Mouse (Mus musculus) cortical plate, adult 2 months (tissue): ENCODE measurements at regions not wholly inside any gene's neighbourhood (a gene's known extent, or its start where the extent isn't known, plus 50 kb on each side); places are given as distances from the start of the nearest gene placed in this dataset.

Source experiments
- H3K27ac ChIP-seq: fragments of 200-500 bp; 2 replicates; pipeline ENCODE4 v1.5.1; 2012; ENCODE audit warnings: low read length, control low read depth, inconsistent platforms; ENCODE audit not compliant: insufficient read depth
- H3K4me1 ChIP-seq: fragments of 200-500 bp; 2 replicates; pipeline ENCODE4 v1.6.1; 2011; ENCODE audit warnings: low read length; ENCODE audit not compliant: control insufficient read depth, insufficient read depth
- H3K4me3 ChIP-seq: fragments of 200-500 bp; 2 replicates; pipeline ENCODE4 v1.5.1; 2011; ENCODE audit warnings: mild to moderate bottlenecking, low read length, control low read depth; ENCODE audit not compliant: insufficient read depth
- CTCF ChIP-seq: fragments of 200-500 bp; IDR thresholded peaks from 2 replicates; pipeline ENCODE4 v1.5.1; 2011; ENCODE audit warnings: mild to moderate bottlenecking, control low read depth, low read length; ENCODE audit not compliant: insufficient read depth; ENCODE audit errors: extremely low read depth
- POLR2A ChIP-seq: fragments of 200-500 bp; IDR thresholded peaks from 2 replicates; pipeline ENCODE4 v1.6.1; 2011; ENCODE audit warnings: mild to moderate bottlenecking, low read length, control low read depth; ENCODE audit not compliant: insufficient read depth; ENCODE audit errors: extremely low read depth

DNA sequence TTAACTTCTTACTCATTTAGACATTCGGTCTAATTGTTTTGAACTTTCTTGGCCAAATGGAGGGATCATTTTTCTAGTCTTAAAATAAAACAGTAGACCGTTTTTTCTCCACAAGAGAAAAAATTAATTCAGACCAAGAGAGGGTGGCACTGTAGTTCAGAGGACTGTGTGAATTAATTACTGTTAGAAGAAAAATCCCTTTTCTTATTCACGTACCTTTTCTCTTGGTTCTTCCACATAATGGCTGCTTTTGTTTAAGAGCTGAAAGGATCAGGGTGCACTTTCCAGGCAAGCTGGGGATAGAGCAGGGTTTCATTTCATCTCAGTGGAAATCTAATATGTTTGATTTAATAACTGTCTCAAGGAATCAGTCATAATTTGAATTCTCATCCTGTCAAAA lies 255.9 kb downstream of the Otol1 start:
- no peaks in the 10 kb centered on the region for H3K4me1 ChIP-seq
- H3K27ac ChIP-seq, result no peak overlapping the region
- H3K4me3 ChIP-seq, result no peak overlapping the region
- TF ChIP-seq POLR2A (no peak), CTCF (no peak)

GRCm38 (mm10) chr3:70288590-70289388 lies 281.4 kb downstream of the Otol1 start:
- TF ChIP-seq CTCF (no peak), POLR2A (no peak)
- Histone ChIP-seq H3K27ac (no peak overlapping the region), H3K4me3 (no peak overlapping the region), H3K4me1 (no peaks in the 10 kb centered on the region)

DNA sequence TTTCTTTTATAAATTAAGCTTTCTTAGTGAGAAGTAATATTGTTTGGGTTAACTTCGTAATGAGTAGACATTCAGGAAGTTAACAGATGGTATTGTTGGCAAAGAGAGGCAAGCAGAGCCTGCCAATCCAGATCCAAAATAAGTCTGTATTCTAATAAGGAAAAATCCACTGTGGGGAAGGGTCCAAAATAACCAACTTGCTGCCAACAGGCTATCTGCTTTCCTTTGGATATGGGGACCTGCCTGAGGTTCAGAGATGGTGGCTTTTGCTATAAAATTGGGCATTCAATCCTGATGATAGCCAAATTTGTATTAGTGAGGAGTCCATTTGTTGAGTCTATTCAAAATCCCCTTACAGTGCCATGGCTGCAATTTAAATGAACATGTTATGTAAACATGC lies 300.1 kb downstream of the Otol1 start:
- no peak overlapping the region for H3K27ac ChIP-seq
- H3K4me1 ChIP-seq, result 0 out of 2 replicates have a peak, but pooled peaks cover 2% of the 10 kb centered on the region
- TF ChIP-seq POLR2A (no peak), CTCF (no peak)
- no peak overlapping the region for H3K4me3 ChIP-seq

DNA sequence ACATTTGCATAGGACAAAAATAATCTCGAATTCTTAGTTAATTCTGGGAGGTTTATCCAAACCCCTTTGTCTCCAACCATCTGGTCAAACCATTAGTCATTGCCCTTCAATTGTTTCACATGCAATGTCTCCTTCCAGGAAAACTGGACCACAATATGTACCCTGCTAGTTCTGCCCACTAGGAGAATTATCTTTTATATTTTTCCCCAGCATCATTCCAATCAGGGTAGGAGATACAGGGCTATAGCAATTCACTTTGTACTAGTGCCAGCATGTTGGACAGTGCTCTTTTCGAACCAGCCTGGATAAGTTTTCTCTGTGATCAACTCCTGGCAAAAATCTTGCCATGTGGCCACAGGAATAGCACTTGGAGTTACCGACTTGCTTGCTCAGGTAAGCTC lies 300.6 kb downstream of the Otol1 start:
- Histone ChIP-seq H3K27ac (no peak overlapping the region), H3K4me1 (0 out of 2 replicates have a peak, but pooled peaks cover 2% of the 10 kb centered on the region), H3K4me3 (no peak overlapping the region)
- TF ChIP-seq POLR2A, result no peak
- no peak for TF ChIP-seq CTCF

DNA sequence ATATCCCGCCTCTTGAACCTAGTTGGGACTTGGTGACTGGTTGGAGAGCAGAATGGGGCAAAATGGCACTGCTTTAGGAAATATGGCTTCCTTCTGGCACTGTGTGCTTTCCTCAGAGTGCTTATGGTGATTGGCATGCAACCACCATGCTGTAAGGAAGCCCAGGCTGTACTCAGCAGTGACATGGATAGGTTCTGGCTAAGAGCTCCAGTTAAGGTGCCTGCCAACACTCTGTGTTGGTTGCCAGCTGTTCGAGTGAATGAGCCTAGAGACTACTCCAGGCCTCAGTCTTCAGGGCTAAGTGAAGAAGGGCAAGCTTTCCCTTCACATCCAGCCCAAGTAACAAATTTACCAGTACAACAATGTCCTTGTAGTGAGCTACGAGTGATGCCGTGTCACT lies 301.9 kb downstream of the Otol1 start:
- Histone ChIP-seq H3K27ac (no peak overlapping the region), H3K4me1 (0 out of 2 replicates have a peak, but pooled peaks cover 2% of the 10 kb centered on the region), H3K4me3 (no peak overlapping the region)
- no peak for TF ChIP-seq CTCF
- no peak for TF ChIP-seq POLR2A

- Histone ChIP-seq H3K4me1 (0 out of 2 replicates have a peak, but pooled peaks cover 2% of the 10 kb centered on the region), H3K27ac (no peak overlapping the region), H3K4me3 (no peak overlapping the region)
- TF ChIP-seq POLR2A (no peak), CTCF (no peak)
Observed at GRCm38 (mm10) chr3:70311055-70311454, 303.6 kb downstream of the Otol1 start.

DNA sequence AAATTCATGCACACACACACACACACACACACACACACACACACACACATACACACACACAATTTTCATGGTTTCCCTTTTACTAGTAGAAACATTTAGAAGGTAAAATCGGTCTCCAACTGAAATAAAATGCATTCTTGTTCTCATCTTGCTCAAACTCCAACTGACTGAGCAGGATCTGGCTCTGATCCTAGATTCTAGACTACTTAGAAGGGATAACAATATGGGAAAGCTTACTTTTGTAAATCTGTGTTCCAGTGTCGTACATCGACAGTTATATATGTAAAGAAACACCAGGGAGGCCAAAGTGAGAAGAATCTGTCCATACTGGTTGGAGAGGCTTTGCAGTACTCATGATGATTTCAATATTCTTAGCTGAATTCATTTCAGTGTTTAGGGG lies 304.6 kb downstream of the Otol1 start:
- Histone ChIP-seq H3K4me3 (no peak overlapping the region), H3K27ac (no peak overlapping the region), H3K4me1 (0 out of 2 replicates have a peak, but pooled peaks cover 2% of the 10 kb centered on the region)
- TF ChIP-seq CTCF (no peak), POLR2A (no peak)

- Histone ChIP-seq H3K4me1 (0 out of 2 replicates have a peak, but pooled peaks cover 2% of the 10 kb centered on the region), H3K4me3 (no peak overlapping the region), H3K27ac (no peak overlapping the region)
- TF ChIP-seq CTCF (no peak), POLR2A (no peak)
Observed at GRCm38 (mm10) chr3:70313119-70313868, 305.9 kb downstream of the Otol1 start.

DNA sequence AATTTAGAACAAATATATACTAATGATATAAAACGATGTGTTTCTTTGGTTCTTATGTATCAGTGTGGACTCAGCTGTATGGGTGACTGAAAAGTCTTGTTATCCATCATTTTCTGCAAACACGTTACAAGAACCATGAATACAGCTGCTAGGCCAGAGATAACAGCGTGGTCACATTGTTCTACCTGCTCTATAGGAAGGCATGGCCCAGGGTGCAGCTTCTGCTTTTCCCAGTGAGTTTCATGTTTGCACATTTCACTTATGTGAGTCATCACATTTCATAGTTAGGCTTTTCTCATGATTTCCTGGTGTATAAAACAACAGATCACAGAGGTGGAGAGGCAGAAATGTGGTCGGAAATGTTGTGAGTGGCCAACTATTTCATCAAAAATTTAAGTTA lies 306.8 kb downstream of the Otol1 start:
- Histone ChIP-seq H3K4me1 (0 out of 2 replicates have a peak, but pooled peaks cover 2% of the 10 kb centered on the region), H3K27ac (no peak overlapping the region), H3K4me3 (no peak overlapping the region)
- TF ChIP-seq POLR2A, result no peak
- TF ChIP-seq CTCF, result no peak
